Mouse (Mus musculus) embryo, embryonic 10 days (tissue): Measurements from ENCODE around the gene Slc2a3.
A peak's percentile ranks its signal among the peaks of the same experiment; 100 is the strongest.
"Not testable (repeated sequence)": the region's sequence is repeated elsewhere in the genome, so short reads cannot be mapped to it uniquely, and the experiment has no call there.

Experiments
- DNase-seq: peaks from one replicate; pipeline ENCODE4 v3.0.0-alpha.2; 2015; ENCODE audit warnings: low spot score

Gene Slc2a3

DNA sequence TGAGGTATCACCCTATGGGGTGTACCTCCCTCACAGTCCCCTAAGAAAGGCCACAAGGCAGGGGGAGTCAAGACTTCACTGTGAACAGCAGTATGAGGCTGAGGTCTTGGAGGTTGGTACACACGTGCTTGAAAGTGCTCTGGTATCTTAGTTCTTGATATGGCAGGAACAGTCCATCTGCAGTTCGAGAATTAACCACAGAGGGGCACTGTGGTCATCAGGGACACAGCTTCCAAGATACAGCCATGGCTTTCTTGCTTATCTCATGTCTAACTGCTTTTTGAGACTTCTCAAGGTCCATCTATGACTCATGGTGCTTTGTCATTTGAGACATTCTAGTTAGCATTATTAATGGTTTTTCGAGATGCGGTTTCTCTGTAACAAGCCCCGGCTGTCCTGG, 3.0 kb upstream of the Slc2a3 start:
- peak; percentile 86 for DNase-seq

DNA sequence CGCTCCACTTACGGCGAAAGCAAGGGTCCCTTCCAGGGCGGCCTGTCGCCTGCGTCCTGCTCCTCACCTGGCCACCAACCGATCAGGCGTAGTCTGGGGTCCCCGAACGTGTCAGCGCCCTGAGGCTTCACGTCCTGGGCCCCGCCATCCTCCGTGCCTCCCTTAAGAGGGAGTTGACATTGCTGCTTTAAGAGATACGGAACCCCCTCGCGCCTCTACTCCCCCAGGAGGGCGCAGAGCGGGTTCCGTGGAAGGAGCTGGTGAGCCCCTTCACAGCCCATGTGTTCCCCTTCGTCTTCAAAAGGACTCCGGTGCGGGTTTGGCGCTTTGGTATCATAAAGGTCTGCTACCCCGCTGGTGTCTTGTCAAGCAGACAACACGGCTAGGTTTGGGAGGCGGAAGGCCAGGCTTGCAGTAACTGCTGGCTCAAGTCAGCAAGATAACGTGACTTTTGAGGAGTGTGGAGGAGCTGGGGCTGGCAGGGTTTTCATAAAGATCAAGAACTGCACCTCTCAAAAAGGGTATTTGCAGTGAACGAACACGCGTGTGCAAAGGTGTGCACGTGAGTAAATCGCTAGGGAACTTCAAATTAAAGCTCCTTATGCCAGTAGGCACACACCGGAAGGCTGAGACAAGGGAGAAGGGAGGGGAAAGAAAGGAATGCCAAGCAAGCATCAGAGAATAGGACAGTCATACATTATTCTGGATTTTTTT, 518 bp upstream of the Slc2a3 start:
- DNase-seq = peak; percentile 57

DNA sequence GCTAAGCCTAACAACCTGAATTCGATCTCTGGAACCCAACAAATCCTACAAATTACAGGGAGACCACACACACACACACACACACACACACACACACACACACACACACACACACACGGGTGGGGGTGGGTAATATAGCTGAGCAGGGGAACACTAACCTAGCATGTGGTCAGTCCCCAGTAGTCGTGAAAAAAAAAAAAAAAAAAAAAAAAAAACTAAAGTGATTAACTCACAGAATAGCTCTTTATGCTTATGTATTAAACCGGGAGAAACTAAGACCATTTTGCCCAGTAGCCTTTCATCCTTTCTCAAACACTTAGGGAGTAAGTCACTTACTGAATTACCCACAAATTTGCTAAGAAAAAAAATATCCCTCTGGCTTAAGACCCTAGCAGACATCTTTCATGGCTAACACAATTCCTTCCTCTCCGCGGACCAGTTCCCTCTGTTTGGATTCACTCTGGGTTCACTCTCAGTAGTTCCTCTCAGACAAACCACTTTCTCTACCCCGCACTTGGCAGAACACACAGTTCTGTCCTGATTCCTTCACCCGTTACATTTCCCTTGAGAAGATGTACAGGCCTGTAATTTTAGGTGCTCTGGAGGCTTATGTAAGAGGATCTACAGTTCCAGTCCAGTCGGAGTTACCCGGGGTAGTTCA, 670 bp downstream of the Slc2a3 start:
- no peak for DNase-seq

DNA sequence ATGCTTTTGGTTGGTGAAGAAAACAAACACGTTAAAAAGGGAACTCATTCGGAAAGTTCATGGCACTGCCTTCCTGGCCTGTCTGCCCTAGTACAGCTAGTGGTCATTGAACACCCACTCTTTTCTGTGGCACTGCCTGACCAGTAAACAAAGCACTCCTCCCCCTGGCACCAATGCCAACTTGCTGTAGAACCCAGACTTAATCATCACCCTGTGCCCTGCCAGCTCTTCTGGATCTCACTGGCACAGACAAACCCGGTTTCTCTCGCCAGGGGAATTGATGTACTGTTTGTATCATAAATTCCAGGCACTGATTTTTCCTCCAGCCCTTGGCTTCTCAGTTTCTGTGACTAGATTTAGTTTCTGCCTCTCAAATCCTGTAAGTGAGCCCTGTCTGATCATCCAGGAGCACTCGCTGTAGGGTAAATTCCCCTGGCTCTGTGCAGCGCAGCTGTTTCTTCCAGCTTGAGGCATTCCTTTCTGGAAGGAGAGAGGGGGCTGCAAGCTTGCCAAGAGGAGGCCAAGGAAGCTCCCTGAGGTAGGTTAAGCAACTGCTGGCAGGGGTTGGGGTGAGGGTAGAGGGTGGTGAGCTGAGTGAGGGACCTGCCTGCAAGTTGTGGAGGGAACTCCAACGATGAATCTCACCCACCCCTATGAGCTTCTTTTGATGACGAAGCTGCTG, 6.0 kb downstream of the Slc2a3 start:
- no peak for DNase-seq

DNA sequence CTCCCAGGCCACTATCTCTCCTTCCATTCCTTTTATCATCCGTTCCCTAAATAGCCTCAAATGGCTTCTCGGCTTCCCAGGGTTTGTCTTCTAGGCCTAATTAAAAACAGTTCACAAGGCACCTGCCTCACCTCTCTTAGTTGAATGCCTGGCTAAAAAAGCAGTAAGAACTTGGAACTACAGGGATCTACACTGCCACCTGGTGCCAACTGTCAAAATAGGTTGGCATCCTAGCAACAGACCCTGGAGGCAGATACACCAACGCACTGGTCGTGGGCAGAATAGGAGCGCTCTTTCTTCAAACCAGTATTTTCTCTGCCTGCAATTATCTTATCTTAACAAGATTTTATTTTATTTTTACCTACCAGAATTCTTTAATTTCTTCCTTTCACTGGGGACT, 15.2 kb downstream of the Slc2a3 start:
- DNase-seq = peak; percentile 83

DNA sequence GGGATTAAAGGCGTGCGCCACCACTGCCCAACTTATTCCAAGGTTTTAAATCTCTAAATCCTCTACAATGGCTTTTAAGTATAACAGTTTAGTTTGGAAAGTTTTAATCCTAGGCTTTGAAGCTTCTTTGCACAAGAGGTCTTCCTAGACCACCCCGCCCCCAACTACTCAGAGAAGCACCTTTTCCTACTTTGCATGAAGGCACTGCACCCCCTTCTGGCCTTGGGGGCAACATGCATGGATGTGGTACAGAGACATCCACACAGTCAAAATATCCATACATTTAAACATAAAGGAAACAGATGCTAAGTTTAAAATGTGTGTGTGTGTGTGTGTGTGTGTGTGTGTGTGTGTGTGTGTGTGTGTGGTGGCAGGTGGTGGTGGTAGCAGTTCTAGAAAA, 16.6 kb downstream of the Slc2a3 start:
- no peak for DNase-seq

DNA sequence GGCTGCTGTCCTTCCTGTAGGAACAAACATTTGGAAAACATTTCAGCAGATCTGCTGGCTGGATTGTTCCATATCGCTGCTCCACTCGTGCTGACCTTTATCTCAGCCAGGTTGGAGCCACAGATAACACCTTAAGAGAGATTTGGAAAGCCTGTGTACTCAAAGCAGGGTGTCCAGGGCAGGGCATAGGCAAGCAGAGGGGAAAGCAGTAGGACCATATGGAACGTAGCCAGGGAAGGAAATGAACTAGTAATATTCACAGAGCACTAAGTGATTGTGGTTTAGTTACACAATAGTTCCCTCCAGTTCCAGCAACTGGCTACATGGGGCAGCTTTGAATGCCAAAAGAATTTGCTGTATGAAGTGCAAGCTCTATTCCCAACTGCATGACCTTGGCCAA, 19.3 kb downstream of the Slc2a3 start:
- no peak for DNase-seq

DNA sequence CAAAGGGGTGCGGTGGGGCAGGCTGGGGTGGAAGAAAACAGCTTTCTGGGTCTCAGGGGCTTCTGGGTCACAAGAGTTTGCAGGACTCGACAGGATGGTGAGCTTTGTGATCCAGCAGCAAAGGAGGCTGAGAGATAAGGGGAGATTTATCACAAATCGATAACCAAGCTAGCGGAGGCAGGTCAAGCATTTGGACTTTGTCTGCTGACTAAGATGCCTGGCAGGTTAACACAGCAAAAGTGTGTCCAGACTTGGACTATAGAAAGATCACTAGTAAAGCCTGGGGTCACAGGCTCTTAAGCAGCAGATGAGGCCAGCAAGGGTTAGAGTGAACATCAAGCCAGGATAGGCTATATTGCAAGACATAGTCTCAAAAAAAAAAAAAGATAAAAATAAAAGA, 20.3 kb downstream of the Slc2a3 start:
- no peak for DNase-seq

DNA sequence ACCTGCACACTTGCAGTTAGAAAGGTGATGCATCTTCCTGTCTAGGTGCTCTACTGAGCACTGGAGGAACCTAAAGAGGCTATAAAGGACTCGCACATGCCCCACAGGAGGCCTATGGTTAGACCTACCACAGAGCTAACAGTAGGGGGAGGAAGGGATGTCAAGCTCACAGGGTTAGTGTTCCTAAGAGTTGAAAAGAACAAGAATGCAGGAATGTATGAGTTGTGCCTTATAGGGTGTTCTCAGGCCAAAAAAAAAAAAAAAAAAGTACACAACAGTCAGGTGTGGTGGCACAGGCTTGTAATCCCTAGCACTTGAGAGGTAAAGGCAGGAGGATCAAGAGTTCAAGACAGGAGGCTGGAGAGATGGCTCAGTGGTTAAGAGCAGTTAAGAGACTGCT, 21.5 kb downstream of the Slc2a3 start:
- DNase-seq = no peak

DNA sequence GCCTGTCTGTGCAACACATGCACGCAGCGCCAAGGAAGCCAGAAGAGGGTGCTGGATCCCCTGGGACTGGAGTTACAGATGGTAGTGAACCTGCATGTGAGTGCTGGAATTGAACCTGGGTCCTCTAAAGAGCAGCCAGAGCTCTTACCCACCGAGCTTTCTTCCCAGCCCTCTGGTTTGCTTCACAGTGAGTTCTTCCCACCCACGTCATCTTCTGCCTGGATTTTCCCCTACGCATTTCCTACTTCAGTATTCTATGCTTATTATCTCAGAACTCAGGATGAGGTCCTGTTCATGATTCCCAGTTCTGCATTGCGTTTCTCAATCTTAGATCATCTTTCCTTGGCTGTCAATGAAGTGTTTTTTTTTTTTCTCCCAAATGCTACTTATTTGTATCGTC, 25.4 kb downstream of the Slc2a3 start:
- no peak for DNase-seq

DNA sequence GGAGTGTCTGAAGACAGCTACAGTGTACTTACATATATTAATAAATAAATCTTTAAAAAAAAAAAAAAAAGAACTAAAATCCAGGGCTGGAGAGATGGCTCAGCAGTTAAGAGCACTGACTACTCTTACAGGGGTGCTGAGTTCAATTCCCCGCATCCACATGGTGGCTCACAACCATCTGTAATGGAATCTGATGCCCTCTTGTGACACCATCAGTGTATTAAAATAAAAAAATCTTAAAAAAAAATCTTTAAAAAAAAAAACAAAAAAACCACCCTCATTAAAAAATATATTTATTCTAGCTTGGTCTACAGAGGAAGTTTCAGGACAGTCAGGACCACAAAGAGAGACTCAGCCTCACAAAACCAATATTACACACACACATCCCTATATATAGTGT, 27.1 kb downstream of the Slc2a3 start:
- no peak for DNase-seq

DNA sequence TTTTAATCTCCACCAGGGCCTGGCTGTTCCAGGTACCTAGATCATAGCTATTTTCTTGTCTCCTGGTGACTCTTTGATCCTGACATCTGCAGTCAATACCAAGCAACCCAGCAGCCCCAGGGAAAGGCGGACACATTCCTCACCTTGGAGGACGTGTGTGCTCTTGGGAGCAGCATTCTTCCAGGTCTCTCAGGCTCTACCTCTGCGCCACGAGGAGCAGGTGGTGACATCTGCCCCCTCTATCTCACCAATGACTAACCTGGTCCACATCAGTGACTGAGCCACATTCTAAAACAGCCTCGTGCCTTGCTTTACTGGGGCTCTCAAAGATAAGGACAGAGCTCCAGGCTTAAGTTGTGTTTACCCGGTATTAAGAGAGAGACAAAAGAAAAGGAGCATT, 28.7 kb downstream of the Slc2a3 start:
- no peak for DNase-seq

DNA sequence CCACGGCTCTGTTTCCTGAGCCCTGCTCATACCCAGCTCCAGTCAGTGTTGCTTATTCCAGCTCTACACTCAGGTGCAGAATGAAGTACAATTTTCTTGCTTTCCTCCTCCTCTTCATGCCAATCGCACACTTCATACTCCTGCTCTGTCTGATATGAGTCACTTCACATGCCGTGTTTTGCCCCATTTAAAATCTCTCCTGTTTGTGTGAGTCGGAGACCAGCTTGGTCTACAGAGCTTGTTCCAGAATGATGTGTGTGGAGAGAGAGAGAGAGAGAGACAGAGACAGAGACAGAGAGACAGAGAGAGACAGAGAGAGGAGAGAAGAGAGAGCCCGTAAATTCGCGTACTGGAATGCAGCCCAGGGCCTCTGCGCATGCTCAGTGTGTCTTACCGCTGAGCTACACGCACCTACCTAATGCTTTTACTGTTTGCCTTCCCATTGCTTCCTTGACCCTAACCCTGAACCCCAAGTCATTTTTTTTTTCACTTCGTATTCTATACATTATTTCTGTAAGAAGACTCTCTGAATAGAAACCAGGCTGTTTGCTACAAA, 30.6 kb downstream of the Slc2a3 start:
- DNase-seq = no peak

DNA sequence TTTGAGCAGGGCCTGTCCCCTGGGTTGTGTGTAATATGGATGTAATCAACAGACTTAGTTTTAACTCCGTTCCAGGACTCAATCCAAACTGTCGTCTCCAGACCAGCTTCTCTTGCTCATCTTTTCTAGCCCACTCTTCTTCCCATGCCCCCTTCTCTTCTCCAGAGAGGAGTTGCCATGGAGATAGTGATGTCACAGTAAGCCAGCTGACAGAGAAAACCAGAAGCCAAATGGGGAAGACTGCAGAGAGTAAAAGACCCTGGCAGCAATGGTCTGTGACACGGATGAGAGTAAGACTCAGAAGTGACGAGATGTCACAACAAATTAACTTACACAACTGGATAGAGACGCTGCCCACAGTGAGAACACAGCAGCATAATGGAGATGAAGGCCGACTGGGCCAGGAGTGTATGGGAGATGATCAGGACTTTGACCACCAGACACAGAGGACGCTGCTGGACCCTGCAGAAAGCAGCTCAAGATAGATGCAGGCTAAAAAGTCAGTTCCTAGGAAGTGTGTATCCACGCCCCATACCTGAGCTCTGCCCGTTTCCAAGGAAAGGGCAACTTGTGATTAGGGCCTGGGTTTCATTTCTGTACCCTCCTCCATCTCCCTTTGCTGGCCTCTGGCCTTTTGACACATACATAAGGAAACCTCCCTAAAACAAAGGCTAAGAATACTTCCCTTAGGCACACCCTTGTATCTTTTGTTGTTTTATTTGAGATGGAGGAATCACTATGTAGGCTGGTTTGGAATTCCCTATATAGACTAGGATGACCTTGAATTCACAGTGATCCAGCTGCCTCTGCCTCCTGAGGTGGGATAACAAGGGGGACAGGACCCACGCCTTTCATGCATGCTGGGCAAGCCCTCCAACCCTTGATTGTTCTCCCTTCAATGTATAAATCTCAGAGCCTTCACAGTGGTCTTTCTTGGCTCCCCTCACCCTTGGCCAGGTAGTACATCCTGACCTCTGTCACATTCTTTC, 31.4 kb downstream of the Slc2a3 start:
- DNase-seq = peak; percentile 44

DNA sequence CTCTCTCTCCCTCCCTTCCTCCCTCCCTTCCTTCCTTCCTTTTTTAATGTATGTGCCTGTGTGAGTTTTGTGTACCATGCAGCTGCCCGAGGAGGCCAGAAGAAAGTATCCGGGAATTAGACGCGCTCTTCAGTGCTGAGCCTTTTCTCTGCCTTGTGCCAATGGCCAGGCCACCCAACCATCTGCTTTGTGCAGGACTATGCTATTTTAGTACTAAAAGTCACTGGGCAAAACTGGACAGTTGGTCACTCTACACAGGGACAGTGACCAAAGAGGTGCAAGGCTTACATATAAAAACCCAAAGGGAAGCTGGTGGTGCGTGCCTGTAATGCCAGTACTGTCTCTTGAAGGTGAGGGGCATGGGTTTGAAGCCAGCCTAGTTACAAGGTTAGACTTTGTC, 33.2 kb downstream of the Slc2a3 start:
- DNase-seq = no peak

DNA sequence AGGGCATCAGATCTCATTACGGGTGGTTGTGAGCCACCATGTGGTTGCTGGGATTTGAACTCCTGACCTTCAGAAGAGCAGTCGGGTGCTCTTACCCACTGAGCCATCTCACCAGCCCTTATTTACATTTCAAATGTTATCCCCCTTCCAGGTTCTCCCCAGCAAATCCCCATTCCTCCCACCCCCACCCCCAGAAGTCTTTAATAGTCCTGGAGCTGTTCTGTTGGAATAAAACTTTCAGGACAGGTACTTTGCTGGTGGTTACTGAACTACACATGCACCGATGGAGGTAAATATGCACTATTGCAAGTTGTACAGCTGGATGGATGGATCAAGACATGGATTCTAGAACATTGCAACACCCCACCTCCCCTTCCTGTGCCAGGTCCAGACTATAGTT, 34.4 kb downstream of the Slc2a3 start:
- not testable (repeated sequence) for DNase-seq

DNA sequence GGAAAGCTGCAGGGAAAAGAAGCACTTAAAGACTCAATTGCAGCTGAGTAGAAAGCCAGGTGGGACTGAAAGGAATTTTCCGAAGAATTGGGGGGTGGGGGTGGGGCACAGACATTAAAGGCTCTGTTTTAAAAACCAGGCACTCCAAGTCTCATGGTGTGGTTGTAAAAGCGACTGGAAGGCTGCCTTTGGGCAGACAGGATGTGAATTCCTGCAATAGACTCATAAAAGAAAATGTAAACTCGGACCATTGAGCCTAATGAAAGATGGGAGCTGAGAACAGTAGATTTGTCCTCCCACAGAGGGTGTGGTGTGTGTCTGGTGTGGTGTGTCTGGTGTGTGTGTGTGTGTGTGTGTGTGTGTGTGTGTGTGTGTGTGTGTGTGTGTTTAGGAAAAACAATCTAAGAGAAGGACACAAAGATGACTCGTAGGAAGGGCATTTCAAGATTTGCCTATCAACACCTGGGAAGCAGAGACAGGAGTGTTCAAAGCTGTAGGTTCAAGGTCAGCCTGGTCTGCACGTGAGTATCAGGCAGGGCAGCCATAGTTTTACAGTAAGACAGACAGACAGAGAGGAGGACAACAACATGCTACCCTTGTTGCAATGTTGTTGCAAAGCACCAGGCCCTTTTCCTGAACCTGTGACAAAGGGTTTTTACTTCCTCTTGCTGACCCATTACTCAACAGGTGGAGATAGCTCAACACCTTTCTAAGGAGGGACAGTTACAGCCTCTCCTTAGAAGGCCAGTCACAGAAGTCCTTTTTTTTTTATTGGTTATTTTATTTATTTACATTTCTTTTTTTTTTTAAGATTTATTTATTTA, 35.1 kb downstream of the Slc2a3 start:
- no peak for DNase-seq

DNA sequence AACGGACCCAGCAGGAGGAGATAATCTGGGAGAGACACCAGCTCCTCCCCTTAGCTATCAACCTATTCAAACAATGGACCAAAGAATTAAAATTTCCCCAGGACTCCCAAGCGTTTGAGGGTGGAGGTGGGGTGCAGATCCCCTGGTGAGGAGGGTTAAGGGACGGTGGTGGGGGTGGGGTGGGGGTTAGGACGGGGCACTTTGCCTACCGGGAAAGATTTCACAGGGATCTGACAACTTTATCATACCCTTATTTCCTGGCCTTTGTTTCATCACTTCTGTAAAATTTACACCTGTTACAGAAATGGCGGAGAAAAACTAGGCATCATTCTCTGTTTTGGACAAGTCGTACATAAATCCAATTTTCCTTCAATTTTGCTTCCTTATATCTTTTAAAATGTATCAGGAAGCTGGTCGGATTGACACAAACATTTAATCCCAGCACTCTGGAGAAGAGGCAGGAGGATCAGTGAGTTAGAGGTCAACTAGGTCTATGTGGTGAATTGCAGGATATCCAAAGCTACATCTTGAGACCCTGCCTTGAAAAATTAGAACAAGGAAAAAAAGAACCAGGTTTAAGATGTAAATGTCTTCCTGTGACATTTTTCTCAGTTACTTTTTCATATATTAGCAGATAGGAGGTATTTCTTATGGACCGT, 36.0 kb downstream of the Slc2a3 start:
- no peak for DNase-seq

DNA sequence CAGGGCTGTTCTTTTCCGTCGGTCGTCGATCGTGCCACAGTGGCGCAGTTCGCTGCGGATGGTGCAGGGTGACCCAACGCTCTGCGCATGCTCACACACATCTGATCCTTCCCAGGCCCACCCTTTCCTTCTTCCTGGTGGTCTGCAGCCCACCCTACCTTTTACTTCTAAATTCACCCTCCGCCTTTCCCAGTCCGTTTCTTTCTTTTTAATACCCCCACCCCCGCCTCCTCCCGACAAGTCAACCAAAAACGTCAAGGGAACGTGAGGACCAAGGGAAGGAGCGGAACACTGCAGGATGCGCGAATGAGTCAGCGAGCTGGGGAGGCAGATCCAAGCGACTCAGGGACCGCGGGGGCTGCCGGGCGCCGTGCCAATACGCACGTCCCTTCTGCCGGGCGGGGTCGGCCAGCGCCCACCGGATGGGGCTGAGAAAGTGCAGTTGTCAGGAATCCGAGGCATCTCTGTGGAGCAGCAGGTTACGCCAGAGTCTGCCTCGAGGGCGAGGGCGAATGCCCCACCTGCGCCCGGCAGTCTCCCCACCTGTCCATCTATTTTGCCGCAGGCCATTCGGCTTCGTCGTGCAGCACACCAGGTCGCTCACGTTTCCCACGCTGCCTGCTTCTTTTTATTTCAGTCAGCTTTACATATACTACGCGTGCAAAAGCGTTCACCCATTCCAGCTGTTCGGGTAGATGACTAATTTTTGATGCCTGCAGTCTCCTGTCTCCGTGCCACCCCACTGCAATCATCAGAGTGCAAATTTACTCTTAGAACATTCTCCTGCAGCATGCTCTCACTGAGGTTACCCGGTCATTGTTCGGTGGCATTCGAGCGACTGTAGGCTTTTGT, 36.8 kb downstream of the Slc2a3 start:
- DNase-seq = peak; percentile 86
